Mouse (Mus musculus) v-Abl transformed pro-B cells (cell line): Measurements from ENCODE around the gene 5730596B20Rik.

Experiments used
- in situ Hi-C, 2 experiments: fragments of 400-800 bp; cut with MboI; formaldehyde crosslinking; loops; one replicate each; pipeline ENCODE4 v1.15.1; 2025; ENCODE audit not compliant: unreplicated experiment in 2 of 2

5730596B20Rik gene

GRCm38 (mm10) chr6:52162093-52162380, 15.3 kb upstream of the 5730596B20Rik start:
- in situ Hi-C loops, result no loop called here

GRCm38 (mm10) chr6:52162611-52163365, 14.5 kb upstream of the 5730596B20Rik start:
- in situ Hi-C loops, result no loop called here

- in situ Hi-C loops, result no loop called here
These were observed 13.8 kb upstream of the 5730596B20Rik start for GRCm38 (mm10) chr6:52163366-52164031.

- in situ Hi-C loops, result no loop called here
These were observed 13.2 kb upstream of the 5730596B20Rik start for GRCm38 (mm10) chr6:52164051-52164625.

GRCm38 (mm10) chr6:52164626-52165440, 12.5 kb upstream of the 5730596B20Rik start, which contains the start of gene Hoxa2:
TSS of gene Hoxa2 (minus strand) at chr6:52164831.
- in situ Hi-C loops, result no loop called here

GRCm38 (mm10) chr6:52165441-52166370, 11.6 kb upstream of the 5730596B20Rik start:
- in situ Hi-C loops, result no loop called here

- in situ Hi-C loops, result no loop called here
These were observed 10.7 kb upstream of the 5730596B20Rik start for GRCm38 (mm10) chr6:52166431-52167077.

GRCm38 (mm10) chr6:52167176-52167575, 10.1 kb upstream of the 5730596B20Rik start:
- in situ Hi-C loops, result no loop called here

GRCm38 (mm10) chr6:52167736-52168161, 9.5 kb upstream of the 5730596B20Rik start:
- in situ Hi-C loops, result no loop called here

- in situ Hi-C loops, result no loop called here
These were observed 8.9 kb upstream of the 5730596B20Rik start for GRCm38 (mm10) chr6:52168191-52169055.

- in situ Hi-C loops, result no loop called here
These were observed 7.7 kb upstream of the 5730596B20Rik start for GRCm38 (mm10) chr6:52169499-52170165.

- in situ Hi-C loops, result no loop called here
These were observed 7.0 kb upstream of the 5730596B20Rik start for GRCm38 (mm10) chr6:52170166-52170897.

GRCm38 (mm10) chr6:52170898-52171223, 6.4 kb upstream of the 5730596B20Rik start:
- in situ Hi-C loops, result no loop called here

GRCm38 (mm10) chr6:52171331-52171730, 6.0 kb upstream of the 5730596B20Rik start:
- in situ Hi-C loops, result no loop called here

- in situ Hi-C loops, result no loop called here
These were observed 5.4 kb upstream of the 5730596B20Rik start for GRCm38 (mm10) chr6:52171938-52172337.

GRCm38 (mm10) chr6:52172501-52172900, 4.8 kb upstream of the 5730596B20Rik start:
- in situ Hi-C loops, result no loop called here

- in situ Hi-C loops, result no loop called here
These were observed 3.6 kb upstream of the 5730596B20Rik start for GRCm38 (mm10) chr6:52173648-52174047.
